Mouse (Mus musculus): ENCODE results near the gene Parp8. TPM values are rescaled to one million over a fixed set of nuclear protein-coding genes. Genes with fewer than 3 reads are reported as not detected.

Parp8 gene
- polyA plus RNA-seq, 1 experiment from 2014 or later = 12.1 TPM

- no peak overlapping the region for H3K27ac ChIP-seq (replicated peaks)
- ATAC-seq (ENCODE audit: extremely low read depth, insufficient number of reproducible peaks, low FRiP score, low TSS enrichment) = no peak
- 80% methylated on average over 5 of the region's 5 CpGs for WGBS
These were observed 8.5 kb upstream of the Parp8 start for GRCm38 (mm10) chr13:117033676-117034308.

DNA sequence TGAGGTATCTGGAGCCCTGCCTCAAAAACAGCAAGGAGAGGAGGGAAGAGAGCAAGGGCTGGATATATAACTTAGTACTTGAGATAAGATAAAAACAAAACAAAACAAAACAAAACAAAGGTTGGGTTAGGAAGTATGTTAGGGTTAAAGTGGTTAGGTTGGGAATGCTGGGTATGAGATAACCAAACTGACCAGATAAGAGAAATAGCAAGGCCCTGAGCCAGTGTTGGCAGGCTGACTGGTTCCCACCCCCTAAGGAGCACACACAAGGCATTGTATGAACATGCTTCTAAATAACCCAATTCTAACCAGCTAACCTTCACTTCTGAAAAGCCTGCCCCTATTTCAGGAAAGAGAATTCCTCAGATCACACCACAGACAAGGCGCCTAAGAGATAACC, 7.1 kb upstream of the Parp8 start:
- no peak overlapping the region for H3K4me3 ChIP-seq
- H3K27ac ChIP-seq (replicated peaks) = no peak overlapping the region
- ATAC-seq (ENCODE audit: extremely low read depth, insufficient number of reproducible peaks, low FRiP score, low TSS enrichment) = no peak
- no peaks in the 10 kb centered on the region for H3K9me3 ChIP-seq
- no peaks in the 10 kb centered on the region for H3K36me3 ChIP-seq
- H3K4me2 ChIP-seq = no peak overlapping the region
- 82% methylated on average over 1 of the region's 1 CpGs for WGBS
- H3K9ac ChIP-seq = no peak overlapping the region
- H3K4me1 ChIP-seq = peaks cover 40% of the 10 kb centered on the region
- no peaks in the 10 kb centered on the region for H3K27me3 ChIP-seq (replicated peaks)

More at GRCm38 (mm10) chr13:117033676-117034308, 8.5 kb upstream of the Parp8 start:
- Histone ChIP-seq H3K9ac (no peak overlapping the region), H3K4me2 (no peak overlapping the region), H3K9me3 (no peaks in the 10 kb centered on the region), H3K4me1 (peaks cover 29% of the 10 kb centered on the region), H3K27me3 (replicated peaks) (no peaks in the 10 kb centered on the region), H3K4me3 (no peak overlapping the region), H3K36me3 (no peaks in the 10 kb centered on the region)

DNA sequence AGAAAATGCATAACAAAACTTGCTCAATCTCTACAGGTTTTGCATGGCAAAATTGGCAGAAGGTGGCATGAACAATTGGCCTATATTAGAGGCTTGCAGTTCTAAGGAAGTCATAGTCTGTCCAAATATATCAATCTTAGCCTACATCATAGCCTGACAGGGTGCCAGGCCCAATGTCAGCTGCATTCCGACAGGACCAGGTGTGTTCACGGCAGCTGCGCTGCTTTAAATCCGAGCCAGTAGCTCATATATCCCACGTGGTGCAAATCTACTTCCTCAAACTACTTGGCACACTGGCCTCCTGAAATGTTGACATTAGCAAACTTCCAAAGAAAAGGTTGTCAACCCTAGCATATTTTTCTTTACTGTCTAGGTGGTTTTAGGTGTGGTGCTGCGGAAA, 6.2 kb upstream of the Parp8 start:
- peaks cover 49% of the 10 kb centered on the region for H3K4me1 ChIP-seq
- WGBS = 56% methylated on average over 6 of the region's 6 CpGs
- no peak for ATAC-seq (ENCODE audit: extremely low read depth, insufficient number of reproducible peaks, low FRiP score, low TSS enrichment)

DNA sequence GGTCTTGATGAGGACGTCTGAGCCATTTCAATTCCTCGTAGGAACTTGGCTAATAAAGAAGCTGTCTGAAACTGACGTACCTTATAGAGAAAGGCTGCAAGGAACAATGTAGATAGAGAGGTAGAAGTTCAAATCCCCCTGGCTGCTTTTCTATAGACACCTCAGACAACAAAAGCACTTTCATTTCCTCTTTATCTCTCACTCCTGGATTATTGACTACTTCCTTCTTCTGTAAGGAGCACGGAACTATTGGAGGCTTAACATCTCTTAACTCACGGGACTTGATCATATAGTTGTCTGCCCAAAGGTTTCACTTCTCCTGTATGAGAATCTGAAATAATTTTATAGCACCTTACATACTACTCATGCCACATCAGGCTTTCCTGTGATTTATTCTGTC, 2.9 kb upstream of the Parp8 start:
- Histone ChIP-seq H3K4me3 (no peak overlapping the region), H3K27ac (replicated peaks) (no peak overlapping the region), H3K9ac (no peak overlapping the region), H3K36me3 (no peaks in the 10 kb centered on the region), H3K4me1 (peaks cover 53% of the 10 kb centered on the region), H3K27me3 (replicated peaks) (no peaks in the 10 kb centered on the region; the same call in 1 of the 2 replicates), H3K9me3 (no peaks in the 10 kb centered on the region), H3K4me2 (no peak overlapping the region)
- ATAC-seq (ENCODE audit: extremely low read depth, insufficient number of reproducible peaks, low FRiP score, low TSS enrichment) = no peak
- WGBS = 45% methylated on average over 5 of the region's 5 CpGs

More for the DNA sequence above, 6.2 kb upstream of the Parp8 start:
- H3K4me3 ChIP-seq = no peak overlapping the region
- no peaks in the 10 kb centered on the region for H3K36me3 ChIP-seq
- no peaks in the 10 kb centered on the region for H3K9me3 ChIP-seq
- H3K27ac ChIP-seq (replicated peaks) = no peak overlapping the region
- H3K9ac ChIP-seq = no peak overlapping the region
- no peaks in the 10 kb centered on the region; the same call in 1 of the 2 replicates for H3K27me3 ChIP-seq (replicated peaks)
- no peak overlapping the region for H3K4me2 ChIP-seq

DNA sequence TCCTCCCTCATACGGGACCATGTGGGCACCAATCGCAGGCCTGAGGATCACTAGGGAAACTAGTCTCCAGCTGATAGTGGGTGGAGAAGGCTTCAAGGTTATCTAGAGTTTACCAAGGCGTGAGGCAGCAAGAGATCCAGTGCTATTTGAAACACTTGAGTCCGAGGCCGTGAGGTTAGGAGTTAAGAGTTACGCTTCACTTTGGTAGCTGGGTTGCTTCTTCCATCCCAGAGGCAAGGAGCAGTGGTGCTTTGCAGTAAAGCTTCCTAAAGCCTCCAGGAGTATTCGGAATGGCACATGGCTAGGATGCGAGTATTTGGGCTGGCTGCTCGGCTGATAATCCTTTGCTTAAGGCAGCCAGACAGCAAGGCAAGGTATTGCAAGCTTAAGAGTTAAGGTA, 2.0 kb upstream of the Parp8 start:
- no peak overlapping the region for H3K9ac ChIP-seq
- H3K36me3 ChIP-seq = no peaks in the 10 kb centered on the region
- WGBS = 52% methylated on average over 9 of the region's 9 CpGs
- H3K27ac ChIP-seq (replicated peaks) = no peak overlapping the region
- no peak overlapping the region for H3K4me2 ChIP-seq
- no peaks in the 10 kb centered on the region; the same call in 1 of the 2 replicates for H3K27me3 ChIP-seq (replicated peaks)
- H3K4me1 ChIP-seq = peaks cover 51% of the 10 kb centered on the region
- H3K9me3 ChIP-seq = no peaks in the 10 kb centered on the region
- H3K4me3 ChIP-seq = no peak overlapping the region
- no peak for ATAC-seq (ENCODE audit: extremely low read depth, insufficient number of reproducible peaks, low FRiP score, low TSS enrichment)

DNA sequence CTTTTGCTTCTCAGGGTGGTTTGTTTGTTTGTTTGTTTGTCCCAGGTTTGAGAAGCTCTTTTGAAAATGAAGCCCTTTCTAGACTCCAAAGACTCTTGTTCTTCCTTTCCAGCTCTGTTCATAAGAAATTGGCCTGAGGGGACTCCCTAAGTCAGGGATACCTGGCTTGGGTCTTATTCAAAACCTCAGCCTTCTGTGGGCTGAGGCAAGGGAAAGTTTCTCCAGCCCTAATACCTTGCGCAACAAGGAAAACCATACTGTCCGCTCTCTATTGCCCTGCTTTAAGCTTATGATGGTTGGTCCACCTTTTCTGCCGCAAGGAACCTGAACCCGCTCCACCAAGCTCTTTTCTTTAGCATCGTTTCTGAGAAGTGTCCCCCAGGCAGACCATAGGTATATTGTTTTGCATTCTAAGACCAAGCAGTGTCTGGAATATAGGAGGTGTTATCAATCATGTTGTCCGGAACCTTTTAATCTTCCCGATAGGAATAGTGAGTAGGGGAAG, 991 bp upstream of the Parp8 start:
- H3K4me1 ChIP-seq = peaks cover 53% of the 10 kb centered on the region
- 67% methylated on average over 7 of the region's 7 CpGs for WGBS
- H3K9me3 ChIP-seq = no peaks in the 10 kb centered on the region
- 0 out of 2 replicates have a peak overlapping the region, but pooled peaks have one; percentile 28 for H3K27ac ChIP-seq (replicated peaks)
- peak overlapping the region; percentile 79 for H3K4me2 ChIP-seq
- H3K36me3 ChIP-seq = no peaks in the 10 kb centered on the region
- ATAC-seq (ENCODE audit: extremely low read depth, insufficient number of reproducible peaks, low FRiP score, low TSS enrichment) = no peak
- peak overlapping the region; percentile 93 for H3K4me3 ChIP-seq
- no peaks in the 10 kb centered on the region; the same call in 1 of the 2 replicates for H3K27me3 ChIP-seq (replicated peaks)
- peak overlapping the region; percentile 97; the same call in 1 of the 2 replicates for H3K9ac ChIP-seq

- Histone ChIP-seq H3K27me3 (replicated peaks) (no peaks in the 10 kb centered on the region; the same call in 1 of the 2 replicates), H3K27ac (replicated peaks) (peak overlapping the region; percentile 92), H3K4me3 (peak overlapping the region; percentile 93), H3K4me1 (peaks cover 60% of the 10 kb centered on the region), H3K36me3 (no peaks in the 10 kb centered on the region), H3K9ac (peak overlapping the region; percentile 97), H3K4me2 (peak overlapping the region; percentile 79), H3K9me3 (no peaks in the 10 kb centered on the region)
- WGBS = under 1% methylated on average over 18 of the region's 18 CpGs
- 0 out of 2 replicates have a peak, but pooled peaks have one; percentile 6 for ATAC-seq (ENCODE audit: extremely low read depth, insufficient number of reproducible peaks, low FRiP score, low TSS enrichment)
These were observed 466 bp downstream of the Parp8 start for GRCm38 (mm10) chr13:117024916-117025225.

- Histone ChIP-seq H3K9ac (peak overlapping the region; percentile 97), H3K36me3 (no peaks in the 10 kb centered on the region), H3K4me2 (peak overlapping the region; percentile 79), H3K4me3 (peak overlapping the region; percentile 93), H3K27me3 (replicated peaks) (no peaks in the 10 kb centered on the region; the same call in 1 of the 2 replicates), H3K27ac (replicated peaks) (peak overlapping the region; percentile 92), H3K9me3 (no peaks in the 10 kb centered on the region), H3K4me1 (peaks cover 60% of the 10 kb centered on the region)
- ATAC-seq (ENCODE audit: extremely low read depth, insufficient number of reproducible peaks, low FRiP score, low TSS enrichment) = 0 out of 2 replicates have a peak, but pooled peaks have one; percentile 48
- WGBS = under 1% methylated on average over 62 of the region's 64 CpGs
These were observed 1.0 kb downstream of the Parp8 start for GRCm38 (mm10) chr13:117024127-117024915.

- Histone ChIP-seq H3K27ac (replicated peaks) (peak overlapping the region; percentile 92), H3K4me1 (peaks cover 60% of the 10 kb centered on the region), H3K4me2 (peak overlapping the region; percentile 79), H3K9ac (peak overlapping the region; percentile 97), H3K27me3 (replicated peaks) (no peaks in the 10 kb centered on the region; the same call in 1 of the 2 replicates), H3K9me3 (no peaks in the 10 kb centered on the region), H3K4me3 (peak overlapping the region; percentile 93), H3K36me3 (no peaks in the 10 kb centered on the region)
- ATAC-seq (ENCODE audit: extremely low read depth, insufficient number of reproducible peaks, low FRiP score, low TSS enrichment) = no peak
- WGBS = 18% methylated on average over 12 of the region's 12 CpGs
These were observed 1.8 kb downstream of the Parp8 start for GRCm38 (mm10) chr13:117023346-117024050.

DNA sequence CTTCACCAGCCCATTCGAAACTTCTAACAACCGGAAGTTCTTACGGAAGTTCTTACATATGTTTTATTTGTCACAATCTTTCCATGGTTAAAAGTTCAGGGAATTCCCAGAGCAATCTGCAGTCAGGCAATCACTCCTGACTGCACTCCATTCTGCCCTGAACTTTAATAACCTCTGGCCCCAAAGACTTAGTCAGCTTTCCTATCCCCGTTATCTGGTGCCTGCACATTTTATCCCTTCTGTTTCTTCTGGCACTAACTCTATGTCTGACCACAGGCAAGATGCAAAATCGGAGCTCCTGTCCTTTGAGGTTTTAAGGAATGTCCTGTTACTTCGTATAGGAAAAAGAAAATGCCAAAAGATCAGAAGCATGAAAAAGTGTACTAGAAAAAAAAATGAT, 4.7 kb downstream of the Parp8 start:
- Histone ChIP-seq H3K27ac (replicated peaks) (peak overlapping the region; percentile 67), H3K27me3 (replicated peaks) (no peaks in the 10 kb centered on the region), H3K9ac (no peak overlapping the region; the same call in 1 of the 2 replicates), H3K36me3 (no peaks in the 10 kb centered on the region), H3K4me3 (no peak overlapping the region), H3K9me3 (no peaks in the 10 kb centered on the region), H3K4me2 (peak overlapping the region; percentile 34; the same call in 1 of the 2 replicates), H3K4me1 (peaks cover 38% of the 10 kb centered on the region)
- ATAC-seq (ENCODE audit: extremely low read depth, insufficient number of reproducible peaks, low FRiP score, low TSS enrichment) = no peak
- WGBS = 34% methylated on average over 6 of the region's 6 CpGs

GRCm38 (mm10) chr13:117018676-117019075, 6.7 kb downstream of the Parp8 start:
- H3K4me2 ChIP-seq = no peak overlapping the region
- no peak overlapping the region for H3K4me3 ChIP-seq
- no peaks in the 10 kb centered on the region for H3K27me3 ChIP-seq (replicated peaks)
- H3K4me1 ChIP-seq = peaks cover 38% of the 10 kb centered on the region
- WGBS = 87% methylated on average over 6 of the region's 6 CpGs
- no peaks in the 10 kb centered on the region for H3K9me3 ChIP-seq
- H3K9ac ChIP-seq = no peak overlapping the region
- ATAC-seq (ENCODE audit: extremely low read depth, insufficient number of reproducible peaks, low FRiP score, low TSS enrichment) = no peak
- H3K36me3 ChIP-seq = no peaks in the 10 kb centered on the region
- H3K27ac ChIP-seq (replicated peaks) = no peak overlapping the region

Data from heart, embryonic 13.5 days (tissue).